Mouse (Mus musculus) testis, adult 2 months (tissue): Measurements from ENCODE around the gene Mms19.

Source experiments
- CTCF ChIP-seq: fragments of 200-500 bp; IDR thresholded peaks from 2 replicates; pipeline ENCODE4 v1.5.1; 2012; ENCODE audit warnings: low read depth, mild to moderate bottlenecking, inconsistent platforms, low read length, moderate library complexity; ENCODE audit not compliant: control insufficient read depth, insufficient read depth, insufficient replicate concordance
- POLR2A ChIP-seq: fragments of 200-500 bp; IDR thresholded peaks from 2 replicates; pipeline ENCODE4 v1.6.1; 2012; ENCODE audit warnings: low read depth, mild to moderate bottlenecking, inconsistent platforms, low read length, moderate library complexity; ENCODE audit not compliant: control insufficient read depth

DNA sequence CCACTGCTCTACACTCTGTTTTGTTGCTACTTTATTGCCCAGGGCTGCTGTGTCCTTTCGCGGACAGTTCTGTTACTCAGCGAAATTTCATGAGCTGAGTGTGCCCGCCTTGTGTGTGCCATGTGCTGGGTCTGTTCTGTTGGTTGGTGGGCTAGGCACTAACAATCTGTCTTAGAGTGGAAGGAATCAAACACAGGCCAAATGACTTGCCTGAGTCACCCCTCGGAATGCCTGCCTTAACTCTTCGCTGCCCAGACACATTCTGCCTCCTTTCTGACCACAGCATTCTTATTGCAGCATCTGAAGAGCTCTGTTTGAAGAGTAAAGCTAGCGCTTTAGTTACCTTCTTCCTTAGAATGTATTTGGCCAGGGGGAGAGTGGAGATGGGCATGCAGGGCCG lies 25.6 kb upstream of the Mms19 start:
- no peak for TF ChIP-seq POLR2A
- TF ChIP-seq CTCF = no peak
